Mouse (Mus musculus) MEL (cell line): ENCODE results near the gene Arpc3.

Source experiments
- CTCF ChIP-seq, 3 experiments: IDR thresholded peaks in 2 of 3; conservative IDR thresholded peaks in 1 of 3; 2 replicates each; pipeline ENCODE4 v1.5.1; 2011 to 2012; ENCODE audit warnings: low read length in 3 of 3, low read depth in 2 of 3, mild to moderate bottlenecking in 2 of 3, improper control_type of control experiment in 1 of 3, inconsistent platforms in 1 of 3, mixed read lengths in 1 of 3, moderate library complexity in 1 of 3; ENCODE audit not compliant: control insufficient read depth in 1 of 3, insufficient read depth in 1 of 3, poor library complexity in 1 of 3, severe bottlenecking in 1 of 3
- ELF1 ChIP-seq: IDR thresholded peaks from 2 replicates; pipeline ENCODE4 v1.6.1; 2014; ENCODE audit warnings: low read depth, mild to moderate bottlenecking, inconsistent platforms, low read length, improper control_type of control experiment, moderate library complexity
- EP300 ChIP-seq, 2 experiments: IDR thresholded peaks; 2 replicates each; pipeline ENCODE4 v1.6.1; 2011; ENCODE audit warnings: improper control_type of control experiment in 2 of 2, low read length in 2 of 2, low read depth in 1 of 2, mild to moderate bottlenecking in 1 of 2
- GATA1 ChIP-seq: IDR thresholded peaks from 2 replicates; pipeline ENCODE4 v1.6.1; 2011; ENCODE audit warnings: low read depth, low read length, improper control_type of control experiment
- RAD21 ChIP-seq: IDR thresholded peaks from 2 replicates; pipeline ENCODE4 v1.6.1; 2011; ENCODE audit warnings: mild to moderate bottlenecking, low read depth, low read length, improper control_type of control experiment
- TBP ChIP-seq: IDR thresholded peaks from 2 replicates; pipeline ENCODE4 v1.8.0; 2011; ENCODE audit warnings: low read depth, low read length, improper control_type of control experiment
- TCF12 ChIP-seq: IDR thresholded peaks from 2 replicates; pipeline ENCODE4 v1.6.1; 2014; ENCODE audit warnings: low read depth, mild to moderate bottlenecking, inconsistent platforms, low read length, improper control_type of control experiment, moderate library complexity
- USF2 ChIP-seq, 2 experiments: IDR thresholded peaks; 2 replicates each; pipeline ENCODE4 v1.6.1; 2011 to 2012; ENCODE audit warnings: improper control_type of control experiment in 2 of 2, low read length in 2 of 2, borderline replicate concordance in 1 of 2, inconsistent platforms in 1 of 2, low read depth in 1 of 2, mild to moderate bottlenecking in 1 of 2; ENCODE audit not compliant: insufficient read depth in 1 of 2

DNA sequence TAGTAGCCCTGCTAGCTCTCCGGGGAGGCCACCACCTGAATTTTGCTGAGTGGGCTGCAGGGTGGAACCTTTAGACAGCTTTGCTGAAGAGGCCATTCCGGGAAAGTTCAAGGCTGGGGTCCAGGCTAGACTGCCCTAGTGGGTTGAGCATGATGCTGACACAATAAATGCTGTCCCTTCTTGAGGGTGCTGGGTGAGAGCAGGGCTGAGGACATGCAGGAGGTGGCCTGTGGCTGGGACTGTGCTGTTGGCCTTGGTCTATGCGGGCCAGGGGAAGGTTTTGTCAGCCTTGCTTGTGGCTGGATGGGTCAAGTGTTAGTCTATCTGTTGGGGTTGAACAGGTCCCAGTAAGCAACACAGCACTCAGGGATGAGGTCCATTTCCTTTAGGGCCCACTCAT is 63.2 kb downstream of the Arpc3 start:
- no peak for TF ChIP-seq CTCF (IDR thresholded peaks at IDR 0.05 in 2 of 3, conservative IDR thresholded peaks at IDR 0.05 in 1 of 3; ENCODE audit: control insufficient read depth in 1 of 3, insufficient read depth in 1 of 3, low read depth in 2 of 3, low read length in 3 of 3, poor library complexity in 1 of 3, severe bottlenecking in 1 of 3)
- TF ChIP-seq EP300 (IDR thresholded peaks at IDR 0.05; ENCODE audit: low read depth in 1 of 2, low read length in 2 of 2) = no peak
- TF ChIP-seq USF2 (IDR thresholded peaks at IDR 0.05; ENCODE audit: borderline replicate concordance in 1 of 2, insufficient read depth in 1 of 2, low read depth in 1 of 2, low read length in 2 of 2) = no peak
- no peak for TF ChIP-seq RAD21
- TF ChIP-seq TBP = no peak
- no peak for TF ChIP-seq GATA1
- no peak for TF ChIP-seq TCF12
- TF ChIP-seq ELF1 = no peak
